Mouse (Mus musculus) erythroblast, embryonic 14.5 days (primary cell): Measurements from ENCODE around the gene Gm10428. TPM values are rescaled to one million over a fixed set of nuclear protein-coding genes. Genes with fewer than 3 reads are reported as not detected.

Source experiments
- H3K27me3 ChIP-seq: 2 replicates; pipeline ENCODE4 v1.6.1; 2012; ENCODE audit warnings: inconsistent platforms; ENCODE audit not compliant: control insufficient read depth
- H3K36me3 ChIP-seq: 2 replicates; pipeline ENCODE4 v1.6.1; 2012; ENCODE audit warnings: mild to moderate bottlenecking, inconsistent platforms; ENCODE audit not compliant: control insufficient read depth
- H3K4me1 ChIP-seq: 2 replicates; pipeline ENCODE4 v1.6.1; 2012; ENCODE audit warnings: inconsistent platforms; ENCODE audit not compliant: control insufficient read depth
- H3K4me3 ChIP-seq: replicated peaks from 2 replicates; pipeline ENCODE3; 2012; ENCODE audit warnings: moderate library complexity, mild to moderate bottlenecking, inconsistent platforms
- H3K9me3 ChIP-seq: 2 replicates; pipeline ENCODE4 v1.6.1; 2012; ENCODE audit warnings: low read length, inconsistent platforms, mixed read lengths; ENCODE audit not compliant: control insufficient read depth
- GATA1 ChIP-seq: IDR thresholded peaks from 2 replicates; pipeline ENCODE4 v1.6.1; 2012; ENCODE audit warnings: low read length, inconsistent platforms, mixed read lengths
- TAL1 ChIP-seq: IDR thresholded peaks from 3 replicates; pipeline ENCODE4 v1.6.1; 2012; ENCODE audit warnings: low read length, inconsistent platforms, mixed read lengths
- polyA plus RNA-seq: library from polyadenylated mRNA; stranded (reverse); fragments of >175 nt; gene quantifications from 2 replicates; pipeline ENCODE4 v1.2.3, GENCODE M21; 2012

Gm10428 gene
- polyA plus RNA-seq, 1 experiment: not detected

GRCm38 (mm10) chr11:62757906-62758305 is 5.0 kb downstream of the Gm10428 start:
- no peaks in the 10 kb centered on the region for H3K36me3 ChIP-seq
- H3K9me3 ChIP-seq: no peaks in the 10 kb centered on the region

GRCm38 (mm10) chr11:62758491-62758890 is 5.6 kb downstream of the Gm10428 start:
- Histone ChIP-seq H3K9me3 (no peaks in the 10 kb centered on the region), H3K4me1 (peaks cover 4% of the 10 kb centered on the region), H3K36me3 (no peaks in the 10 kb centered on the region), H3K4me3 (no peak overlapping the region), H3K27me3 (peaks cover 17% of the 10 kb centered on the region)
- TF ChIP-seq GATA1: no peak
- TF ChIP-seq TAL1: no peak

More at GRCm38 (mm10) chr11:62757906-62758305, 5.0 kb downstream of the Gm10428 start:
- Histone ChIP-seq H3K4me3 (no peak overlapping the region), H3K4me1 (peaks cover 4% of the 10 kb centered on the region), H3K27me3 (peaks cover 17% of the 10 kb centered on the region)
- TF ChIP-seq TAL1 (no peak), GATA1 (no peak)

- Histone ChIP-seq H3K9me3 (no peaks in the 10 kb centered on the region), H3K4me1 (peaks cover 4% of the 10 kb centered on the region), H3K36me3 (no peaks in the 10 kb centered on the region), H3K27me3 (peaks cover 12% of the 10 kb centered on the region), H3K4me3 (no peak overlapping the region)
- TF ChIP-seq GATA1 (no peak), TAL1 (no peak)
Observed at GRCm38 (mm10) chr11:62760755-62761457, 8.0 kb downstream of the Gm10428 start.

GRCm38 (mm10) chr11:62776510-62776909 is 23.6 kb downstream of the Gm10428 start:
- no peaks in the 10 kb centered on the region for H3K27me3 ChIP-seq
- TF ChIP-seq TAL1: no peak
- no peak for TF ChIP-seq GATA1
- H3K4me1 ChIP-seq: no peaks in the 10 kb centered on the region
- H3K9me3 ChIP-seq: peaks cover 35% of the 10 kb centered on the region
- peaks cover 5% of the 10 kb centered on the region; the same call in 1 of the 2 replicates for H3K36me3 ChIP-seq
- H3K4me3 ChIP-seq: no peak overlapping the region

GRCm38 (mm10) chr11:62788935-62789616 is 36.2 kb downstream of the Gm10428 start, which contains the start of gene Zfp286:
Zfp286 (minus strand) TSS chr11:62789462.
- peaks cover 8% of the 10 kb centered on the region for H3K4me1 ChIP-seq
- TF ChIP-seq GATA1 (no peak), TAL1 (no peak)
- peak within 1 kb of the TSS; percentile 54 for H3K4me3 ChIP-seq
- no peaks in the 10 kb centered on the region for H3K36me3 ChIP-seq
- H3K9me3 ChIP-seq: no peaks in the 10 kb centered on the region
- H3K27me3 ChIP-seq: no peaks in the 10 kb centered on the region

- Histone ChIP-seq H3K4me1 (peaks cover 8% of the 10 kb centered on the region), H3K27me3 (no peaks in the 10 kb centered on the region), H3K4me3 (peak overlapping the region; percentile 54), H3K9me3 (no peaks in the 10 kb centered on the region), H3K36me3 (no peaks in the 10 kb centered on the region)
- TF ChIP-seq TAL1: no peak
Observed at GRCm38 (mm10) chr11:62789617-62789936, 36.7 kb downstream of the Gm10428 start.

Other genes starting within 250 kb of the Gm10428 start
- gene Cenpv, start 213.8 kb upstream of the Gm10428 start, polyA plus RNA-seq: 1.4 and 1.9 TPM in 2 replicates
- gene Ubb, start 201.9 kb upstream of the Gm10428 start, polyA plus RNA-seq: 195 and 225 TPM in 2 replicates
- 0.03 and 0.04 TPM in 2 replicates for gene Trpv2, start 178.6 kb upstream of the Gm10428 start, polyA plus RNA-seq
- 0.08 and 0.17 TPM in 2 replicates for gene Lrrc75a, start 104.6 kb upstream of the Gm10428 start, polyA plus RNA-seq
- gene Mmgt2, start 104.4 kb upstream of the Gm10428 start, polyA plus RNA-seq: 0.20 and 0.25 TPM in 2 replicates
- gene Zfp287, start 21.2 kb upstream of the Gm10428 start, polyA plus RNA-seq: not detected in 2 replicates
- gene Zfp286, start 36.4 kb downstream of the Gm10428 start, polyA plus RNA-seq: 0.02 TPM in 1 of 2 replicates, not detected in the other
- not detected in 2 replicates for gene Trim16, start 67.1 kb downstream of the Gm10428 start, polyA plus RNA-seq
- gene Fbxw10, start 94.0 kb downstream of the Gm10428 start, polyA plus RNA-seq: not detected in 2 replicates
- not detected in 2 replicates for gene Tvp23b, start 126.4 kb downstream of the Gm10428 start, polyA plus RNA-seq
- not detected in 2 replicates for gene Cdrt4, start 198.1 kb downstream of the Gm10428 start, polyA plus RNA-seq